Mouse (Mus musculus) mouse trophoblast stem cell (cell line): Measurements from ENCODE around the gene Klhl42.

Experiments
- in situ Hi-C, 2 experiments: fragments of 300-500 bp; cut with MseI, MboI; formaldehyde crosslinking; loops; 2 replicates in 1 of 2; 3 replicates in 1 of 2; pipeline ENCODE4 v1.15.1; 2025

Klhl42 gene

DNA sequence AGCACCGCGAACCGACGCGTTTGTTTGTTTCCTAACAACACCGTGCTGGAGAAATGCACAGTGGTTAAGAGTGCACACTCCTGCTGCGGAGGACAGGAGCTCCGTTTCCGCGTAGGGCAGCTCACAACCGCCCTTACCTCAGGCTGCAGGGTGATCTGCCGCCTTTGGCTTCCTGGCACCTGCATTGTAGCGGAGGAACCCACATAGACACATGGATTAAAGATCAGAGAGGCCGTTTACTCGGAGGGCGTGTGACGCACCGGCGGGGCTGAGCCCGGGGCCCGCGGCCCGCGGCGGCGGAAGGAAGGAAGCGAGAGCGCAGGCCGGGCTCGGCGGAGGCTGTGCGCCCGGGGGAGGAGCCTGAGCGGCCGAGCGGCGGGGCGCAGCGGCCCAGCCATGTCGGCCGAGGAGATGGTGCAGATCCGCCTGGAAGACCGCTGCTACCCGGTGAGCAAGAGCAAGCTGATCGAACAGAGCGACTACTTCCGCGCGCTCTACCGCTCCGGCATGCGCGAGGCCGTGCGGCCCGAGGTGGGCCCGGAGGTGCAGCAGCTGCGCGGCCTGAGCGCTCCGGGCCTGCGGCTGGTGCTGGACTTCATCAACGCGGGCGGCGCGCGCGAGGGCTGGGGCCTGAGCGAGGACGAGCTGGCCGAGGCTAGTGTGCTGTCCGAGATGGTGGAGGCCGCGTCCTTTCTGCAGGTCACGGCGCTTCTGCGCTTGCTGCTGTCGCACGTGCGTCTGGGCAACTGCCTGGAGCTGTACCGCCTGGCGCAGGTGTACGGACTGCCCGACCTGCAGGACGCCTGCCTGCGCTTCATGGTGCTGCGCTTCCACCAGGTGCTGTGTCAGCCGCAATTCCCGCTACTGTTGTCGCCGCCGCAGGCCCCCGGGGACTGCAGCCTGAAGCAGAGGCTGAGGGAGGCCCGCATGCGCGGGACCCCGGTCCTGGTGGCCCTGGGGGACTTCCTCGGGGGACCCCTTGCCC is at the start of gene Klhl42:
TSS of gene Klhl42 (plus strand) at position 244 of the 985 bp plus-strand sequence.
- in situ Hi-C loops, result no loop called here

DNA sequence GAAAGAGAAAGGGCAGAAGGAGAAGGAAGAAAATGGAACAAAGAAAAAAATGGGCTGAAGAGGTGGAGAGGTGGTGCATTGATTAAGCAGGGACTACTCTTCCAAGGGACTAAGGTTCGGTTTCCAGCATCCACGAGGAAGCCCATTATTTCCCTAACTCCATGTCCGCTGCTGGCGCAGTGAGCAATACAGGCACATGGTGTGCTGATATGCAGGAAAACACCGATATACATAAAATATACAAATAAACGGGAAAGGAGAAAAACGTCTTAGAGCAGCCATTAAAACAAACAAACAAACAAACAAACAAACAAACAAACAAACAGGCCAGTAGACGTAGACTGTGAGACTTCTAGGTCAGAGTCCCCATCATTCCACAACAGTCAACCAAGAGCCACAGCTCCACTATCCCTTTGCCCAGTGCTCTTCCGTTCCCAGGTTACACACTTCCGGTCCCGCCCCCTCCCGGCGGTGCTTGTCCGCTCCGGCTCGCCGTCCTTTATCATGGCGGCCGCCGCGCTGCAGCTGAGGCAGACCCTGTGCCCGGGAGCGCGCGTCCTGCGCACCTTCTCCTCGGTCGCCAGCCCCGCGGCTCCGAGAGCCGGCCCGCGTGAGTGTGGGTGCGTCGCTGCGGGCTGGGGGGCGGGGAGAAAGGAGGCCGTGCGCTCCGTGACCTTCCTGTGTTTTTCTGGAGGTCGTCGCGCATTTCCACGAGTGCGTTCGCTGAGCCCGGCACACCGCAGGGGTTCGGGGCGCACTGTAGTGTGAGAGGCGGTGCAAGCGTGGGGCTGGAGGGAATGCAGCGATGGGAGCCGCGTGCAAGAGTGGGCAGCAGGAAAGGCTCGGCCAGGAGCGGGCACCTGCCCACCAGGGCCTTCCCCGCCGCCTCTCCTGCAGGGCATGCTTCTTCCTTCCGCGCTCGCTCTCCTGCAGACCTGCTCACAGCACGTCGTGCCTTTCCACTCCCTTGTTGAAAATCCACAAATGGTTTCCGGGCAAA is 48.6 kb upstream of the Klhl42 start, which contains the start of gene Mrps35:
TSS of gene Mrps35 (plus strand) at position 474 of the 1,000 bp plus-strand sequence.
- in situ Hi-C loops, result no loop called here

- in situ Hi-C loops, result no loop called here
Measured at GRCm38 (mm10) chr6:147043633-147044032, 47.5 kb upstream of the Klhl42 start.

DNA sequence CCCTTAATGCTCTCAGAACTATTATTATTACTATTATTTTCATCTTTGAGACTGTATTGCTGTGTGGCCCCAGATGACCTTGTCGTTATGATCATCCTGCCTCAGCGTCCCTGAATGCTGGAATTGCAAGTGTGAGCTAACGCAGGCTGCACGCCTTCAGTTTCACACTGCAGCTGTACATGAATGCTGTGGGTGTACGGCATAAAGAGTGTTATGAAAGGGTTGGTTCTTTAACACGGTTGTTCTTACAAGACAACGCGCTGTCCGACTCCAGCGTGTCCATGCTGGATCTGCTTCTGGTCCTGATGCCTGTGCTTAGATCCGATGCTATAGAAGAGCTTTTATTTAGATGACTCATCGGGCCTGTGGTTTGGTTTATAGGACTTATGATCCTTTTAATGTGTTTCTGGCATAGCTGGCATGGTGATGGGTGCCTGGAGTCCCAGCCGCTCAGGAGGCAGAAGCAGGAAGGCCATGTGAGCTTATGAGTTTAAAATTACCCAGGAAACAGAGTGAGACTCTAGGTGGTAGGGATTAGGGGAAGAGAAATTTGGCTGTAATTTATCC is 41.9 kb upstream of the Klhl42 start:
- in situ Hi-C loops, result no loop called here

DNA sequence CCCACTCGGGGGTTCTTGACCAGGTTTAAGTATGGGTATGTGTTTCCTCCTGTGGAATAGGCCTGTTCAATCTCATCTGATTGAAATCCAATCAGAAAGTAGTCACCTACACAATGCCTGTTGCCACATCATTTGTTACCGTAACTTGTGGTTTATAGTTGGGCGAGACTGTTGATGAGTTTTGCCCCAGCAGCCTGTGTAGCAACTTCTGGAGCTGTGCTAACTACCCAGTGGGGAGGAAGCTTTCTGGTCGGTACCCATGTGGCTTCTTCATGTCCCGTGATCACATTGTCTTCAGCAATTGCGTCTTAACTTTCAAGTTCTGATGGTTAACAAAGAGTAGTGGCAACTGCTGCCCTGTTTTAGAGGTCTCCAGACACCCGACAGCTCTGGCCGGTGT is 39.5 kb upstream of the Klhl42 start:
- in situ Hi-C loops, result no loop called here

DNA sequence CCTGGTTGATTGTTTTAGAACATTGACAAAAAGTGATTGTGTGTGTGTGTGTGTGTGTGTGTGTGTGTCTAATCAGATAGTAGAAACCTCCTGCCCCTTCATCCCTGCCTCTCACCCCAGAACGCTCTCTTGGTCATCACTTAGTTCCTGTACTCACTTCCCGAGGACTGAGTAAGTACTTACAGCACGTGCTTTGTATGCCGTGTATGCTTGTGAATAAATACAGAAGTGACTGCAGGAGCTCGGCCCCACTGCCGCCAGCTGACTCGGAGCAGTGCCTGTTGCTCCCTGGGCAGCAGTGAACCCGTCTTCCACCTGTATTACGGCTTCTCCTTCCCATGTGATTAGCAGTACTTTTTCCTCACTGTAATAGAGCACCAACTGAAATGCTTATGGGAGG is 38.7 kb upstream of the Klhl42 start:
- in situ Hi-C loops, result no loop called here

GRCm38 (mm10) chr6:147053785-147054646 is 37.2 kb upstream of the Klhl42 start:
- in situ Hi-C loops, result no loop called here

DNA sequence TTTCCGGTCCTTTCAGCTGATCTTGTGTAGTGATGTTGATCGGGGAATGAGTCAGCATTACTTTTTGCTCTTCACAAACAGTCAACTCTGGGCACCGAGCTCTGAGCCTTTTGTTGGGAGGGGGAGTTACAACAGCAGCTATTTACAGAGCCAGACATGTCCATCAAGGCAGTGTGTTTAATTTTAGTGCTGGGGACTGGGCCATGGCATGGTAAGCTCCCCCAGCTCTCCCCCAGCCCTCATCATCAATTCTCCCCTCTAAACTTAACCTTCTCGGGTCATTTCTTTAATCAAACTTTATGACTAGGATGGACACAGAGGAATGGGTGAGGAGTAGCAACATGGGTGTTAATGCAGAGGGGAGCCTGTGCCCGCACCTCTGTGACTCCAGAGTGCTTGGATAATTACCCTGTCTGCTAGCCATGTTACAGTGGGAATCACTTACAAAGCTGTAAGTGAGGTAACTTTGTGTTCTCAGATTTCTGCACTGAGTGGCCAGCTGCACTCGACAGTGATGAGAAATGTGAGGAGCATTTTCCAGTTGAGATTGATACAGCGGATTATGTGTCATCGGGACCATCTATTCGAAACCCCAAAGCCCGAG is 35.7 kb upstream of the Klhl42 start:
- in situ Hi-C loops, result no loop called here

DNA sequence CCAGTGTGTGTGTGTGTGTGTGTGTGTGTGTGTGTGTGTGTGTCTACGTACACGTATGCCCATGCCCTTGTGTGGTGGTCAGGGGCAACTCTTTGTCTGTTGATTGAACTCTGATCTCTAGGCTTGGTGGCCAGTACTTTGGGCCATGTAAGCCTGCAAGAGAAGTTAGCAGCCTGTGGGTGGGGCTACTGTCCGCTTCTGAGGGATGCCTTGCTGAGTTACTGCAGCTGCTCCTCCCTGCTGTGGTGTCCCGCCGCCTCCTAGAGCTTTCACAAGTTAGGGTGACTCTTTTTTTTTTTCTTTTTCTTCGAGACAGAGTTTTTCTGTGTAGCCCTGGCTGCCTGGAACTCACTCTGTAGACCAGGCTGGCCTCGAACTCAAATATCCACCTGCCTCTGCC is 31.9 kb upstream of the Klhl42 start:
- in situ Hi-C loops, result no loop called here

DNA sequence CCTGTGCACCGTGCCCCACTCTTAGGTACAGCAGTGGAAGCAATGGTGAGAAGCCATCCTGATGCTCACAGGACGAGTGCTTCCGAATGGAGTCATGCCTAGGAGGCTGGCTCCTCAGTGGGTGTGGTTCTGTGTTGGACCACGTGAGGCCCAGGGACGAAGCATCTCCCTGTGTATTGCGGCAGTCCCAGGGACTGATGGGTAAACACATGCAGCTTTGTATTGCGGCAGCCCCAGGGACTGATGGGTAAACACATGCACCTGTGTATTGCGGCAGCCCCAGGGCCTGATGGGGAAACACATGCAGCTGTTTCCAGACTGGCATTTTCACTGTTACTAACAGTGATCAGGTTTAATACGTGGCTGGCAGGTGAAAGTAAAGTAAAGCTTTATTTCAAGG is 29.5 kb upstream of the Klhl42 start:
- in situ Hi-C loops, result no loop called here

DNA sequence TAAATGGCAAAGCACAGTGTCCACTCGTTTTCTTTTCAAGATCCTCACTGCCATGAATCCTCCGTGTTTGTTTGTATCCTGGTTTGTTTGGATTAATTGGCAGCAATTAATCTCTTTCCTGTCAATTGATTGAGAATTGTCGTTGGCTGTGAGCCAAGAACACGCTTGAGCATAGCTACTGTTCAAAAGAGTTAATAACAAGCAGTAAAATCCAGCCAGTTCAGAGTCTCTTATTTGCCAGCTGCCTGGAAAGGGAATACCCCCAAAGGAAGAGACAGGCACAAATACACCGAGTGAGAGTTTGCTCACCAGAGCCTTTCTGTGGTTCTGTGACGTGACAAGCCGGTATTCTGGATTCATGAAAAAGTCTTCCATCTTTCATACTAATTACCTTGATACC is 29.1 kb upstream of the Klhl42 start:
- in situ Hi-C loops, result no loop called here

DNA sequence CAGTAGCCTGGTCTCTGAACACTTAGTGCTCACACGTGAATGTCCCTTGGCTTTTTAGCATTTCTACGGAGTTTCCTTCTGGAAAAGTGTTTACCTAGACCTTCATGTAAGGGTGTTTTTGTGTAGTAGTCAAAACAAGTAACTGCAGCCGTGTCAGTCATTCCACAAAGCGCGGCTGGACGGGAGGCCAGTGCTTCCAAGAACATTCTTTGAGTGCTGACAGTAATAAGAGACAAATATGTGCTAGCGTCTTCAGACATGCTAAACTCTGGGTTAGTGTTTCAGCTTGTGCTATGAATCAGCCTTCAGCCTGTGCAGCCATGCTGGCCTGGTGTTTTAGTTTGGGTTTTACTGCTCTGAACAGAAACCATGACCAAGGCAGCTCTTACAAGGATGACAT is 28.5 kb upstream of the Klhl42 start:
- in situ Hi-C loops, result no loop called here

DNA sequence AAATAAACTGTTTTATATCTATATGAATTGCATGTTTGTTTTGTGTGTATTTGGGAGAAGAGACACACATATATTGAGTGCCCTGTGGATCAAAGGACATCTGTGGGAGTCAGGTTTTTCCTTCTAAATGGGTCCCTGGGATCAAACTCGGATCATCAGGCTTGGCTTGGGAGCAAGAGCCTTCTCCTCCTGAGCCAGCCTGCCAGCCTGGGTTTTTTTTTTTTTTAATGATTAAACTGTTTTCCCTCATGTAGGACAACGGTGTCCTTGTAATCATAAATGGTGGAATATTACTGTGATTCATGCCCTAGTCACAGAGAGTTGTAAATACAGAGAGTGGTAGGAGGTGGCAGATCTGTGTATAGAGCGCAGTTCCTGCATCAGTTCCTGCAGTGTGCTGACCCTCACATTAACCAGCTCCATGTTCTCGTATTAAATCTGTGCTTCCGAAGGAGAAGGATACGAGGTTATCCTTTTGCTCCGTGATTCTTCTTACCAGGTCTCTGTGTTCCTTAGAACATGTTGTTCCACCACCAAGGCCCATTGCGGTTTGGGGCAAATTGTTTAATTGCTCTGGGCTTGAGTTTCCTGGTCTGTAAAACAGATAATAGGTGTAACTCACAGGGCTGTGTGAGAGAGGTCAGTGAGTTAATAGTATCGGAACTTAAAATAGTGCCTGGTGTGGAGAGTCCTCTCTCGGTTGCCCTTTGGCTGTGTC is 26.8 kb upstream of the Klhl42 start:
- in situ Hi-C loops, result no loop called here

- in situ Hi-C loops, result no loop called here
Measured at GRCm38 (mm10) chr6:147064944-147065261, 26.3 kb upstream of the Klhl42 start.

GRCm38 (mm10) chr6:147075808-147076387 is 15.3 kb upstream of the Klhl42 start:
- in situ Hi-C loops, result no loop called here

DNA sequence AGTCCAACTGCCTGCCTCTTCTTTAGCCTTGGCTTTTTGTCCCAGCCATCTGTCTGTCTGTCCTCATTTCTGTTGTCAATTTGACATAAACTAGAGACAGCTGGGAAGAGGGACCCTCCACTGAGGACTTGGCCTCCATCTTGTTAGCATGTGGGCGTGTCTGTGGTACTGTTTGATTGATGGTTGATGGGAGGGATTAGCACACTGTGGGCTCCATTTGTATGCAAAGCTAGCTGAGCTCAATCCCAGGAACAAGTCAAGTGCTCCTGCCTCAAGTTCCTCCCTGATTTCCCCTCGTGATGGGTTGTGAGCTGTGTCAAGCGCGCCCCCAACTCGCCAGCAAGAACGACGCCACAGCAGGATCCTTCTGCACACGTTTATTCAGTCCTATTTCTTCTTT is 14.3 kb upstream of the Klhl42 start:
- in situ Hi-C loops, result no loop called here

GRCm38 (mm10) chr6:147079919-147080318 is 11.3 kb upstream of the Klhl42 start:
- in situ Hi-C loops, result no loop called here

DNA sequence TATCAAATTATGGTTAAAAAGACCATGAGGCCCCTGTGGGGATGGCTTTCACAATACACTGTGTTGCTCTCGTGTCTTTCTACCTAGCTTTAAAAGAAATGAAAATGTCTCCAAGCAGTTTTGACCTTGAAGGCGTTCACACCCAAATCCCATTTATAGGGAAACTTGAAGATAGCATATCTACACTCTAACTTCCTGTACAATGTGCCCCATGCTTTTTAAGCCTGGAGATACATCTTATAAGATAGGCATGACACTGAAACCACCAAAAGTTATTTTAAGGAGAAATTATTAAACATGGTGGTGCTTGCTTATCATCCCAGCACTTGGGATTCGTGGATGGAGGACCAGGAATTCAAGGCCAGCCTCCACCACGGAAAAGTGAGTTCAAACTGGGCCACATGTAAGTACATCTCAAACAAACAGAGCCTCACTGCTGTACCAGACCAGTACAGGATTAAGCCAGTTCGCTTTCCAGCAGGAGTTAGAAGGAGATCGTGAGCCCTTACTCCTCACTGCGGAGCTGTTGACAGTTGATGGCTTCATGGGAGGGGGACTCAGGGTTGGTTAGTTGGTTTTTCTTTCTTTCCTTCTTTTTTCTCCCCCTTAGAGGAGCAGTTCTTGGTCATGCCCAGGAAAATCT is 5.7 kb upstream of the Klhl42 start:
- in situ Hi-C loops, result no loop called here

- in situ Hi-C loops, result no loop called here
Measured at GRCm38 (mm10) chr6:147086594-147087225, 4.5 kb upstream of the Klhl42 start, which contains the start of gene Mansc4. Mansc4 (minus strand) TSS chr6:147087032.
